Mouse (Mus musculus) heart, embryonic 14.5 days (tissue): ENCODE data around the gene Arl15. TPM values are rescaled to one million over a fixed set of nuclear protein-coding genes. Genes with fewer than 3 reads are reported as not detected.

Source experiments
- ATAC-seq: fragments of 200-750 bp; cut with Nextera tagmentation; 2 replicates; pipeline ENCODE4 v1.8.0; 2017; ENCODE audit warnings: low read depth, moderate TSS enrichment; ENCODE audit not compliant: insufficient number of reproducible peaks, insufficient read depth, low FRiP score
- H3K27ac ChIP-seq, 2 experiments: fragments of 200-500 bp in 1 of 2; fragments of 300-500 bp in 1 of 2; sonication (generic) in 1 of 2; replicated peaks in 1 of 2; 2 replicates each; pipeline ENCODE4 v1.5.1; 2012 to 2014; ENCODE audit warnings: low read depth in 2 of 2, low read length in 2 of 2, control low read depth in 1 of 2, mild to moderate bottlenecking in 1 of 2, mixed read lengths in 1 of 2; ENCODE audit not compliant: control insufficient read depth in 1 of 2, insufficient read depth in 1 of 2
- H3K27me3 ChIP-seq: fragments of 300-500 bp; sonication (generic); 2 replicates; pipeline ENCODE4 v1.6.1; 2014; ENCODE audit warnings: mild to moderate bottlenecking, low read length, control low read depth; ENCODE audit not compliant: control insufficient read depth, insufficient read depth
- H3K36me3 ChIP-seq: fragments of 300-500 bp; sonication (generic); 2 replicates; pipeline ENCODE4 v1.6.1; 2014; ENCODE audit warnings: mild to moderate bottlenecking, control low read depth, low read length, mixed read lengths; ENCODE audit not compliant: control insufficient read depth, insufficient read depth
- H3K4me1 ChIP-seq, 2 experiments: fragments of 200-500 bp in 1 of 2; fragments of 300-500 bp in 1 of 2; sonication (generic) in 1 of 2; 2 replicates each; pipeline ENCODE4 v1.6.1; 2012 to 2014; ENCODE audit warnings: low read length in 2 of 2, control low read depth in 1 of 2, mixed read lengths in 1 of 2; ENCODE audit not compliant: control insufficient read depth in 2 of 2, insufficient read depth in 2 of 2
- H3K4me2 ChIP-seq: fragments of 300-500 bp; sonication (generic); 2 replicates; pipeline ENCODE4 v1.6.1; 2014; ENCODE audit warnings: mild to moderate bottlenecking, low read length
- H3K4me3 ChIP-seq, 2 experiments: fragments of 200-500 bp in 1 of 2; fragments of 300-500 bp in 1 of 2; sonication (generic) in 1 of 2; 2 replicates each; pipeline ENCODE4 v1.5.1; 2012 to 2014; ENCODE audit warnings: low read length in 2 of 2, mild to moderate bottlenecking in 2 of 2, control low read depth in 1 of 2, low read depth in 1 of 2, moderate library complexity in 1 of 2; ENCODE audit not compliant: control insufficient read depth in 1 of 2, insufficient read depth in 1 of 2
- H3K9ac ChIP-seq: fragments of 300-500 bp; sonication (generic); 2 replicates; pipeline ENCODE4 v1.6.1; 2014; ENCODE audit warnings: mild to moderate bottlenecking, low read length
- H3K9me3 ChIP-seq: fragments of 300-500 bp; sonication (generic); 2 replicates; pipeline ENCODE4 v1.6.1; 2016; ENCODE audit warnings: low read length, control low read depth; ENCODE audit not compliant: control insufficient read depth
- WGBS: fragments of 180-500 bp; shearing (Covaris S2); extraction: QIAGEN DNeasy Blood & Tissue Kit; methylation state at CpG from one replicate; pipeline ENCODE4 v1.1.7; 2014; 5-methylcytosine and 5-hydroxymethylcytosine counted together
- polyA plus RNA-seq: library from polyadenylated mRNA; unstranded; fragments of >200 nt; fragmentation: Nextera tagmentation; extraction: Ambion mirVana; gene quantifications from 2 replicates; pipeline ENCODE4 v1.2.1, GENCODE M21; 2014

Arl15 gene
- polyA plus RNA-seq, 1 experiment from 2014 or later: 8.3 TPM

DNA sequence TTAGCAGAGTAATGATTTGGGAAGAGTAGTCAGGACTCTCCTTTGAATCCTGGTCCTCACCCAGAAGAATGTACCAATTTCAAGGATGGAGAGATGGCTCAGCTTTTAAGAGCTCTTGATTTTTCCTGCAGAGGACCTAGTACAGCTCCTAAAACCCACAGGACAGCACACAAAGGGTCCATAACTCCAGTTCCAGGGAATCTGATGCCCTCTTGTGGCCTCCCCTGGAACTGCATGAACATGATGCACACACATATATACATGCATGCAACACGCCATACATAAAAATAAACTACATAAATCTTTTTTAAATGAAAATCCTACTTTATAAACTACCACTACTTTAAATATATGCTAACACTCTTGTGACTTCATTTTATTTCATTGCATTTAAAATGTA is 70.6 kb downstream of the Arl15 start:
- Histone ChIP-seq H3K4me3 (no peak overlapping the region), H3K9ac (no peak overlapping the region), H3K4me1 (peaks cover 6 to 16% of the 10 kb centered on the region in 2 experiments; a peak in 2 of 4 replicates), H3K4me2 (no peak overlapping the region), H3K27me3 (no peaks in the 10 kb centered on the region), H3K36me3 (no peaks in the 10 kb centered on the region), H3K9me3 (no peaks in the 10 kb centered on the region), H3K27ac (no peak overlapping the region)
- WGBS: 60% methylated on average over 1 of the region's 1 CpGs
- no peak for ATAC-seq

DNA sequence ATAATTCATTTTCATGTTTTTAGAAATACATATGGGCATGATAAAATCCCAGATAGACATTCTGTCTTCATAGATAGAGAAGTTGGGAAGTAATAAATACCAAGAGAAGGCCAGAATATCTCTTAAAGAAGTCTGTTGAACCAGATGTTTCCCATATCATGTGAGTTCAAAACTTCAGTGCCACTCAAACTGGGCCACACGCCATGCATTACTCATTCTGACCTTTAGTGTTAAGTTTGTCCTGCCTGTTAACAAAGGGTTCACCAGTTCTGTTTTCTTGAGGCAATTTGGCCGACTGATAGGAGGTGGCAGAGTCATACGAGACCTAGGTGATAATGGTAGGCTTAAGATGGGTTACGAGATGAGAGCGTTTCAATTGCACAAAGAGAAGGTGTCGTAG is 71.1 kb downstream of the Arl15 start:
- Histone ChIP-seq H3K36me3 (no peaks in the 10 kb centered on the region), H3K9me3 (no peaks in the 10 kb centered on the region), H3K27me3 (no peaks in the 10 kb centered on the region), H3K9ac (no peak overlapping the region), H3K4me3 (no peak overlapping the region), H3K4me1 (peaks cover 6 to 16% of the 10 kb centered on the region in 2 experiments; a peak in 2 of 4 replicates), H3K27ac (no peak overlapping the region; a peak in 1 of 4 replicates), H3K4me2 (no peak overlapping the region)
- WGBS: 50% methylated on average over 6 of the region's 6 CpGs
- ATAC-seq: no peak

DNA sequence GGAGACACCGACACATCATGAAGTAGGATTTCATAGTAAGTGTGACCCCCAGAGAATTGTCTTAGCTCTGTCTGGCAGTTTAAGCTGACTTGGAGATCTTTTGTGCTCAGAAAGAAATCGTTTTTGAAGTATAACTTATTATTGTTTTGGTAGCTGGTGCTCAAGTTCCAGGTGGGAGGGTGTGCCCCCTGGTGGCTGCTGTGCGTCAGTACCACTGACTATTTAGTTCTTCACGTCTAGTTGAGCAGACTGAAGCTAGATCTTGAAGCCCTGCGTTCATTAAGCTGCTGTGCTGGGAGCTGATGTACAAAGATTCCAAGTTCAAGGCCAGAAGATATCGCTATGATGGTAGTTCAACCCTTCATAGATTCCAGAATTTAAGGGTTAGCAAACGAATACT is 71.5 kb downstream of the Arl15 start:
- Histone ChIP-seq H3K36me3 (no peaks in the 10 kb centered on the region), H3K27ac (no peak overlapping the region), H3K4me3 (no peak overlapping the region), H3K9me3 (no peaks in the 10 kb centered on the region), H3K27me3 (no peaks in the 10 kb centered on the region), H3K4me2 (no peak overlapping the region), H3K9ac (no peak overlapping the region), H3K4me1 (peaks cover 6 to 16% of the 10 kb centered on the region in 2 experiments; a peak in 2 of 4 replicates)
- WGBS: 35% methylated on average over 7 of the region's 7 CpGs
- ATAC-seq: no peak

GRCm38 (mm10) chr13:113867736-113868135 is 73.4 kb downstream of the Arl15 start:
- H3K27ac ChIP-seq: no peak overlapping the region
- H3K4me2 ChIP-seq: no peak overlapping the region
- H3K4me3 ChIP-seq: no peak overlapping the region
- peaks cover 13 to 26% of the 10 kb centered on the region in 2 experiments for H3K4me1 ChIP-seq
- no peak for ATAC-seq
- no peaks in the 10 kb centered on the region for H3K27me3 ChIP-seq
- no peak overlapping the region for H3K9ac ChIP-seq
- H3K36me3 ChIP-seq: no peaks in the 10 kb centered on the region
- 92% methylated on average over 2 of the region's 2 CpGs for WGBS
- H3K9me3 ChIP-seq: no peaks in the 10 kb centered on the region

GRCm38 (mm10) chr13:113869212-113870205 is 75.2 kb downstream of the Arl15 start:
- H3K4me3 ChIP-seq: no peak overlapping the region
- ATAC-seq: no peak
- no peaks in the 10 kb centered on the region for H3K36me3 ChIP-seq
- no peak overlapping the region for H3K4me2 ChIP-seq
- H3K9ac ChIP-seq: no peak overlapping the region
- WGBS: 51% methylated on average over 20 of the region's 20 CpGs
- H3K4me1 ChIP-seq: peaks cover 16 to 18% of the 10 kb centered on the region in 2 experiments
- no peaks in the 10 kb centered on the region for H3K27me3 ChIP-seq
- H3K9me3 ChIP-seq: no peaks in the 10 kb centered on the region
- peak overlapping the region; percentile 6 to 14; a peak in 2 of 4 replicates for H3K27ac ChIP-seq

DNA sequence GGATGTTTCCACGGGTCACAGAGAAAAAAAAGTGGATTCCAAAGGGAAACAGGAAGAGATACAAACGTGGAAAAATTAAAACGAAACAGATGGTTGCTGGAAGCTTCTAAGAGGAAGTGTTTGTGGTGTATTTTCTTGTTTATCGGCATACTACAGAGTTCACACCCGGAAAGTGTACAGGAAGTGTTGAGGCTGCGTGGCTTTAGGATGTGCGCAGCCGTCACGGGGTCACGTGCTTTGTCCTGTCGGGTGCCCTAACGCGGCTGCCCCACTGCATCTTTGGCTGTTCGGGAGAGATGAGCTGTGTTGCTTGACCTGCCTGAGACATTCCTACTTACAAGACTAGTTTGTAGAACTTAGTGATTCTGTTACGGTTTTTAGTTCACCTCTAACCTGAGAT is 76.1 kb downstream of the Arl15 start:
- Histone ChIP-seq H3K4me1 (peaks cover 16% of the 10 kb centered on the region in 2 experiments), H3K36me3 (no peaks in the 10 kb centered on the region), H3K4me2 (no peak overlapping the region; the same call in 1 of the 2 replicates), H3K27ac (0 out of 4 replicates have a peak overlapping the region, but pooled peaks of 1 of the 2 experiments have one; percentile 10), H3K27me3 (no peaks in the 10 kb centered on the region), H3K9ac (no peak overlapping the region), H3K9me3 (no peaks in the 10 kb centered on the region), H3K4me3 (no peak overlapping the region)
- ATAC-seq: no peak
- WGBS: 66% methylated on average over 15 of the region's 15 CpGs

DNA sequence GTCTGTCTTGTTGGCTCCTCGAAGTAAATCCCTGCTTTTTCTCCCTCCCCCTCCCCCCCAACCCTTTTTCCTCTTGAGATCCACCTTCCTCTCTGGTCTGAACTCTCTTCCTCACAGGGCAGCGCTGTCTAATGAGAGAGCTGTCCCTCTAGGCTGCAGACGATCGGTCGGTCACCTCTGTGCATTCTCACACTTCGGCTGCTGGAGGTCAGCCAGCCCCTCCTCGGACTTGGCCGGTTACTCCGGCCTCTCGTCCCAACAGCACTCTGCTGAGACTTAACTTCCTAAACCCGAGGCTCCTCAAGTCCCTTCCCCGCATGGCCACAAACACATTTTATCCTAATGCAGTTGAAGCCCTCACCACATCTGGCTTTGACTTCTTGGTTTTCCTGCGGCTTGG is 77.5 kb downstream of the Arl15 start:
- H3K9me3 ChIP-seq: no peaks in the 10 kb centered on the region
- H3K27me3 ChIP-seq: no peaks in the 10 kb centered on the region
- ATAC-seq: peak; percentile 61; the same call in 1 of the 2 replicates
- H3K4me1 ChIP-seq: peaks cover 14 to 16% of the 10 kb centered on the region in 2 experiments
- peak overlapping the region; percentile 43 for H3K4me2 ChIP-seq
- WGBS: 16% methylated on average over 13 of the region's 13 CpGs
- H3K9ac ChIP-seq: no peak overlapping the region
- no peak overlapping the region for H3K4me3 ChIP-seq
- no peaks in the 10 kb centered on the region for H3K36me3 ChIP-seq
- H3K27ac ChIP-seq: 0 out of 4 replicates have a peak overlapping the region, but pooled peaks of 1 of the 2 experiments have one; percentile 14
